Mouse (Mus musculus): ENCODE results near the gene Gpr83. TPM values are rescaled to one million over a fixed set of nuclear protein-coding genes. Genes with fewer than 3 reads are reported as not detected.
"Not testable (repeated sequence)": the region's sequence is repeated elsewhere in the genome, so short reads cannot be mapped to it uniquely, and the experiment has no call there.

Gpr83 gene
- polyA plus RNA-seq, 1 experiment from 2014 or later: 0.08 TPM

DNA sequence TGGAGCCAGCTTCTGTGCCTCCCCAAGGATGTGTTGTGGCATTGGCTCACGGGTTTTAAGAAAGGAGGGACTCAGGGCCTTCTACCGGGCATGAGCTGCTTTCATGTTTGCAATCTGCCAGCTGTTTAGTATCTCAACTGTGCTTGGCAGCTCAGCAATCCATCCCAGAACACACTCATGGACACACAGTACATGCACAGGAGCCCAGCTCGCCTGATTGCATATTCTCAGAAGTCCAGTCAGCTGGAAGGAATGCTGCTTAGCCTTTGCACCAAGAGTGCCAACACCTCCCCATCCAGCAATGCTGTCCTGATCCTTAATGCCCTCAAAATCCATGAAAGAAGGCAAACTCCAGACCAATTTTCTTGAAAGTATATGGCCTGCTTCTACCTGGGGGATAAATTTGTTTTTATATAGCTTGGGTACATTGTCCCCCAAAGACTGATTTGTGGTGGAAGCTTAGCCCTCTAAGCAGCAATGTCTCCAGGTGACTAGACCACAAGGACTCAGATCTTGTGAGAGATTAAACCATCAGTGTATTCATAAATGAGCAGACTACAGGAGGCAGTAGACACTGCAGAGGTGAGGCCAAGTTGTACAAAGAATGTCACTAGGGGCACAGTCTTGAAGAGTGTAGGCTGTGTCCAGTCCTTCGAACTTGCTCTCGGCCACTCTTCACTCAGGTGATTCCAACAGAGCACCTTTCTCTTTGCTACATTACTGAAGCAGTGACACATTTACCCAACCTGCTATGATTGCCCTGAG is 15.9 kb downstream of the Gpr83 start:
- H3K4me3 ChIP-seq: no peak overlapping the region
- no peaks in the 10 kb centered on the region for H3K9me3 ChIP-seq (replicated peaks)
- peaks cover 20% of the 10 kb centered on the region for H3K4me1 ChIP-seq
- 87% methylated on average over 5 of the region's 5 CpGs for WGBS
- no peak overlapping the region for H3K27ac ChIP-seq
- H3K27me3 ChIP-seq (ENCODE audit: low read depth, poor library complexity, severe bottlenecking): no peaks in the 10 kb centered on the region
- no peak for DNase-seq (ENCODE audit: low spot score)
- H3K36me3 ChIP-seq: no peaks in the 10 kb centered on the region

- DNase-seq (ENCODE audit: low spot score): peak; percentile 36
- 16% methylated on average over 8 of the region's 8 CpGs for WGBS
- H3K9me3 ChIP-seq (replicated peaks); H3K27ac ChIP-seq; H3K36me3 ChIP-seq; H3K4me3 ChIP-seq; H3K27me3 ChIP-seq (ENCODE audit: low read depth, poor library complexity, severe bottlenecking): not testable (repeated sequence)
- peaks cover 20% of the 10 kb centered on the region for H3K4me1 ChIP-seq
These were observed 16.6 kb downstream of the Gpr83 start for GRCm38 (mm10) chr9:14876566-14876965.

- H3K27me3 ChIP-seq (ENCODE audit: low read depth, poor library complexity, severe bottlenecking): no peaks in the 10 kb centered on the region
- H3K9me3 ChIP-seq (replicated peaks): no peaks in the 10 kb centered on the region
- WGBS: 77% methylated on average over 4 of the region's 4 CpGs
- H3K36me3 ChIP-seq: no peaks in the 10 kb centered on the region
- H3K4me3 ChIP-seq: no peak overlapping the region
- DNase-seq (ENCODE audit: low spot score): no peak
- H3K27ac ChIP-seq: no peak overlapping the region
- no peaks in the 10 kb centered on the region for H3K4me1 ChIP-seq
These were observed 24.6 kb downstream of the Gpr83 start for GRCm38 (mm10) chr9:14884641-14885040.

- no peaks in the 10 kb centered on the region for H3K4me1 ChIP-seq
- no peak overlapping the region for H3K27ac ChIP-seq
- no peaks in the 10 kb centered on the region for H3K36me3 ChIP-seq
- no peaks in the 10 kb centered on the region for H3K9me3 ChIP-seq (replicated peaks)
- no peaks in the 10 kb centered on the region for H3K27me3 ChIP-seq (ENCODE audit: low read depth, poor library complexity, severe bottlenecking)
- H3K4me3 ChIP-seq: no peak overlapping the region
- no peak for DNase-seq (ENCODE audit: low spot score)
These were observed 25.1 kb downstream of the Gpr83 start for GRCm38 (mm10) chr9:14885151-14885550.

GRCm38 (mm10) chr9:14885954-14886353 is 25.9 kb downstream of the Gpr83 start:
- Histone ChIP-seq H3K9me3 (replicated peaks) (no peaks in the 10 kb centered on the region), H3K36me3 (no peaks in the 10 kb centered on the region), H3K27ac (no peak overlapping the region), H3K27me3 (ENCODE audit: low read depth, poor library complexity, severe bottlenecking) (no peaks in the 10 kb centered on the region), H3K4me3 (no peak overlapping the region), H3K4me1 (no peaks in the 10 kb centered on the region)
- DNase-seq (ENCODE audit: low spot score): no peak
- WGBS: 82% methylated on average over 1 of the region's 1 CpGs

GRCm38 (mm10) chr9:14887787-14888382 is 27.9 kb downstream of the Gpr83 start:
- no peak overlapping the region for H3K27ac ChIP-seq

GRCm38 (mm10) chr9:14888671-14889070 is 28.7 kb downstream of the Gpr83 start:
- H3K4me3 ChIP-seq: no peak overlapping the region
- H3K27ac ChIP-seq: no peak overlapping the region
- WGBS: 74% methylated on average over 6 of the region's 6 CpGs
- H3K4me1 ChIP-seq: no peaks in the 10 kb centered on the region
- H3K9me3 ChIP-seq (replicated peaks): no peaks in the 10 kb centered on the region
- no peak for DNase-seq (ENCODE audit: low spot score)
- H3K36me3 ChIP-seq: no peaks in the 10 kb centered on the region
- no peaks in the 10 kb centered on the region for H3K27me3 ChIP-seq (ENCODE audit: low read depth, poor library complexity, severe bottlenecking)

More at GRCm38 (mm10) chr9:14887787-14888382, 27.9 kb downstream of the Gpr83 start:
- H3K9me3 ChIP-seq (replicated peaks): no peaks in the 10 kb centered on the region
- WGBS: 88% methylated on average over 6 of the region's 6 CpGs
- H3K4me3 ChIP-seq: no peak overlapping the region
- no peaks in the 10 kb centered on the region for H3K4me1 ChIP-seq
- no peaks in the 10 kb centered on the region for H3K27me3 ChIP-seq (ENCODE audit: low read depth, poor library complexity, severe bottlenecking)
- no peak for DNase-seq (ENCODE audit: low spot score)
- no peaks in the 10 kb centered on the region for H3K36me3 ChIP-seq

DNA sequence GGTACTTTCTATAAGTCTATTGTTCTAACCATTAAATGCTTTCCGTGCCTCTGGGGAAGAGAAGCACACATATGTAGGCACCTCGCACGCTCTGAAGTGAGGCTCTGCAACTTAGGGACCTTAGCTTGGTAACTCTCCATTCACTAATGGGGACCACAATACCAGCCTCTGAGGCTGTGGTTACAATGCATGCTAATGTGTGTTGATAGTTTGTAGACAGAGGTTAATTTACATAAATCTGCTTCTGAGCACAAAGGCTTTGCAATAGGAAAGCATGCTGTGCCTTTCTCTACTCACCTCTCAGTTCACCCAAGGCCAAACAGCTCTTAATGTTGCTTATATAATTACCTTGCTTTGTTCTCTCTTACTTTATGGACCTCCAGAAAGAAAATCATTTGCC is 30.7 kb downstream of the Gpr83 start:
- WGBS: 90% methylated on average over 3 of the region's 3 CpGs
- Histone ChIP-seq H3K4me3 (no peak overlapping the region), H3K9me3 (replicated peaks) (no peaks in the 10 kb centered on the region), H3K4me1 (no peaks in the 10 kb centered on the region), H3K36me3 (no peaks in the 10 kb centered on the region), H3K27ac (no peak overlapping the region), H3K27me3 (ENCODE audit: low read depth, poor library complexity, severe bottlenecking) (no peaks in the 10 kb centered on the region)
- no peak for DNase-seq (ENCODE audit: low spot score)

- WGBS: 83% methylated on average over 5 of the region's 5 CpGs
- no peak overlapping the region for H3K4me3 ChIP-seq
- H3K4me1 ChIP-seq: no peaks in the 10 kb centered on the region
- H3K27me3 ChIP-seq (ENCODE audit: low read depth, poor library complexity, severe bottlenecking): no peaks in the 10 kb centered on the region
- H3K36me3 ChIP-seq: no peaks in the 10 kb centered on the region
- no peaks in the 10 kb centered on the region for H3K9me3 ChIP-seq (replicated peaks)
- no peak overlapping the region for H3K27ac ChIP-seq
- no peak for DNase-seq (ENCODE audit: low spot score)
These were observed 31.9 kb downstream of the Gpr83 start for GRCm38 (mm10) chr9:14891891-14892290.

DNA sequence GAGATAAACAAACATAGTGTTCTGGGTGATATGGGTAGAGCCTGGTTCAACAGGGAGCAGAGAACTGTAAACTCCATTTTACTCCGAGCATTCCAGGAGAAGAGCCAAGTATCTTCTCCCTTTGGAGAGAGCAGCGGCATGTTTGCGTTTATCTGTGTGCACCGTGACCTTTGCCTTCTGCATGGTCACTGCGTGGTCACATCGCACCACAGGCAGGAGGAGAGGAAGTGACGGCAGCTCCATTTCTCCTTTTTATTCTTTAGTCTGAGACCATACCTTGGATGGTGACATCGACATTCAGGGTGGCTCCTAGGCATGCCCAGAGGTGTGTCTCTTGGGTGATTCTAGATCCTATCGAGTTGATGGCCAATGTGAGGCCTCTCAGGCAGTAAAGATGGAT is 33.4 kb downstream of the Gpr83 start:
- DNase-seq (ENCODE audit: low spot score): no peak
- H3K36me3 ChIP-seq: no peaks in the 10 kb centered on the region
- H3K27me3 ChIP-seq (ENCODE audit: low read depth, poor library complexity, severe bottlenecking): no peaks in the 10 kb centered on the region
- no peak overlapping the region for H3K27ac ChIP-seq
- H3K9me3 ChIP-seq (replicated peaks): no peaks in the 10 kb centered on the region
- H3K4me1 ChIP-seq: no peaks in the 10 kb centered on the region
- WGBS: 89% methylated on average over 9 of the region's 9 CpGs
- H3K4me3 ChIP-seq: no peak overlapping the region

- DNase-seq (ENCODE audit: low spot score): no peak
- Histone ChIP-seq H3K4me1 (no peaks in the 10 kb centered on the region), H3K27me3 (ENCODE audit: low read depth, poor library complexity, severe bottlenecking) (no peaks in the 10 kb centered on the region), H3K4me3 (no peak overlapping the region), H3K36me3 (no peaks in the 10 kb centered on the region), H3K27ac (no peak overlapping the region), H3K9me3 (replicated peaks) (no peaks in the 10 kb centered on the region)
- WGBS: 90% methylated on average over 3 of the region's 3 CpGs
These were observed 34.6 kb downstream of the Gpr83 start for GRCm38 (mm10) chr9:14894628-14895027.

DNA sequence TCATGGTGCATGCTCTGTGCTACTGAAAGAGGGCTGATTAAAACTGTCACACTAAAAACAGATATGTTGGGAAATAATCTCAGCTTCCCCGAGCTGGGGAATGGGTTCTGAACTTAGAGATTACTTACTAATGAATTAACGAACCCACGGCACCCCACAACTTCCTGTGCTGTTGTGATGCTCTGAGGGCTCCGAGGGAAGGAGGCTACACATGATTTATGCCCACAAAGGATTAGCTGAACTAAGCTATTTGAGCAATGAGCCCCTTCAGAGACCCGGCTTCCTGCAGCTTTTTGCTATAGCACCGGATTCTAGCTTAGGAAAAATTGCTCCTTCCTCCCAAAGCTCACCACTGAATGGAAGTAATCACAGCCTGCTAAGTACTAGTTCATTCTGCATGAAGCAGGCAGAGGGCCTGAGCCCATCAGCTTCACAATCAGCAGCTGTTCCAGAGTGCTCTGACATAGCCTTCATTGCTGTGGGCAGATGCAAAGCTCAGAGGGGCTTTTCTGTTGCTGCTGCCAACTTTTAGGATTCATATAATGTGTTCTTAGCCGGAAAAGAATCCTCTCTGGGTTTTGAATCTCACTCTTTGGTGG is 35.3 kb downstream of the Gpr83 start:
- H3K36me3 ChIP-seq: no peaks in the 10 kb centered on the region
- H3K4me1 ChIP-seq: no peaks in the 10 kb centered on the region
- no peak overlapping the region for H3K4me3 ChIP-seq
- no peaks in the 10 kb centered on the region for H3K9me3 ChIP-seq (replicated peaks)
- no peak overlapping the region for H3K27ac ChIP-seq
- 69% methylated on average over 7 of the region's 7 CpGs for WGBS
- H3K27me3 ChIP-seq (ENCODE audit: low read depth, poor library complexity, severe bottlenecking): no peaks in the 10 kb centered on the region
- no peak for DNase-seq (ENCODE audit: low spot score)

DNA sequence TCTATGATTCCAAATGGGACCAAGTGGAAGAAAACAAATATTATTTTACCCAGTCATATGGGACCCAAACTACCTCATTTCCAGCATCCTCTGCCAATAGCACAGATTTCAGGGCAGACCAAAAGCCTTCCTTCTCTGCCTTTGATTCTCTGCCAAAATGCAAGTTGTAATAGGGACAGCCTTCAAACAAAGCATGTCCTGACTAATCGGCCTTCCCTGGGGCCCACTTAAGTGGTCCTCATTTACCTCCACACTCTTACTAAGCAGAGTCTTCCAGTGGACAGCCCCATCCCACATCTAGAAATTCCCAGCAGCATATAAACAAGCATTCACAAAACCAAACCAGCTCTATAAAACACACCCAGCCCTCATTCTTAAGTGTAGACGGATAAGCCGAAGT is 37.1 kb downstream of the Gpr83 start:
- 82% methylated on average over 3 of the region's 3 CpGs for WGBS
- Histone ChIP-seq H3K4me1 (peaks cover 4% of the 10 kb centered on the region; the same call in 1 of the 2 replicates), H3K27ac (no peak overlapping the region), H3K4me3 (no peak overlapping the region), H3K9me3 (replicated peaks) (no peaks in the 10 kb centered on the region), H3K36me3 (no peaks in the 10 kb centered on the region), H3K27me3 (ENCODE audit: low read depth, poor library complexity, severe bottlenecking) (no peaks in the 10 kb centered on the region)
- no peak for DNase-seq (ENCODE audit: low spot score)

Data from limb, embryonic 10.5 days (tissue).